In genomic region chr4:64598465-64598864, GRCm38 (mm10) we compare ENCODE assay signal across 16 mouse cellular contexts.
A peak's percentile ranks its signal among the peaks of the same experiment; 100 is the strongest.
DNase-seq lines count a peak whose midpoint lies in the region; ATAC-seq lines count a peak whose summit lies in the region.
"Had no signal": no experiment of that assay in that cellular context is flagged by ENCODE, and none has a peak within 500 bp of the region (broad histone marks: within the 10 kb centered on the region; RNA-seq: fewer than 3 reads in every experiment).

No protein-coding gene starts in this region.

- no peak overlapping the region for H3K9ac ChIP-seq in forebrain, embryonic 15.5 days (replicated peaks)
- H3K9ac ChIP-seq in forebrain, embryonic 12.5 days, result no peak overlapping the region
- H3K9ac ChIP-seq in lung, embryonic 16.5 days (ENCODE audit: low read length), result no peak overlapping the region
- H3K9ac ChIP-seq: limb, embryonic 12.5 days; liver, postnatal 0 days; midbrain, embryonic 12.5 days had no signal

- H3K27ac ChIP-seq in forebrain, embryonic 15.5 days (replicated peaks), result no peak overlapping the region
- no peak overlapping the region for H3K27ac ChIP-seq in forebrain, embryonic 12.5 days
- H3K27ac ChIP-seq in lung, embryonic 16.5 days (ENCODE audit: low read length), result no peak overlapping the region
- H3K27ac ChIP-seq: heart, adult 2 months; limb, embryonic 12.5 days; midbrain, embryonic 12.5 days had no signal

- H3K27me3 ChIP-seq in forebrain, embryonic 15.5 days, result 0 out of 2 replicates have a peak, but pooled peaks cover 5% of the 10 kb centered on the region
- H3K27me3 ChIP-seq in forebrain, embryonic 12.5 days, result no peaks in the 10 kb centered on the region
- H3K27me3 ChIP-seq in lung, embryonic 16.5 days (ENCODE audit: control insufficient read depth, insufficient read depth, low read depth, low read length), result no peaks in the 10 kb centered on the region
- H3K27me3 ChIP-seq: limb, embryonic 12.5 days; midbrain, embryonic 12.5 days had no signal

- no peak overlapping the region for H3K4me3 ChIP-seq in forebrain, embryonic 15.5 days
- H3K4me3 ChIP-seq in forebrain, embryonic 12.5 days (replicated peaks), result no peak overlapping the region
- no peak overlapping the region for H3K4me3 ChIP-seq in lung, embryonic 16.5 days (ENCODE audit: low read length)
- H3K4me3 ChIP-seq: heart, adult 2 months; limb, embryonic 12.5 days; midbrain, embryonic 12.5 days had no signal

- no peaks in the 10 kb centered on the region for H3K4me1 ChIP-seq in forebrain, embryonic 15.5 days
- no peaks in the 10 kb centered on the region for H3K4me1 ChIP-seq in forebrain, embryonic 12.5 days
- H3K4me1 ChIP-seq in lung, embryonic 16.5 days (replicated peaks; ENCODE audit: control insufficient read depth, insufficient read depth, low read length), result no peaks in the 10 kb centered on the region
- H3K4me1 ChIP-seq: limb, embryonic 12.5 days; midbrain, embryonic 12.5 days had no signal

- no peaks in the 10 kb centered on the region for H3K36me3 ChIP-seq in forebrain, embryonic 15.5 days
- no peaks in the 10 kb centered on the region for H3K36me3 ChIP-seq in forebrain, embryonic 12.5 days (replicated peaks)
- no peaks in the 10 kb centered on the region for H3K36me3 ChIP-seq in lung, embryonic 16.5 days (ENCODE audit: control insufficient read depth, insufficient read depth, low read length)
- H3K36me3 ChIP-seq: limb, embryonic 12.5 days; midbrain, embryonic 12.5 days had no signal

- DNase-seq in lung, postnatal 4 days, result no peak
- DNase-seq in layer of hippocampus, adult 18-20 months (ENCODE audit: low spot score in 2 of 2), result peak; percentile 13 to 56
- peak; percentile 3 for DNase-seq in right cerebral cortex, postnatal 14 days
- DNase-seq in cerebellum, adult 9-11 months, result no peak
- DNase-seq: adrenal gland, postnatal 25 days; cerebellum, adult 11 months; heart, adult 2 months; heart, postnatal 4 days; kidney, postnatal 25 days; liver, postnatal 0 days had no signal

- no peak overlapping the region for H3K4me2 ChIP-seq in forebrain, embryonic 15.5 days (replicated peaks)
- no peak overlapping the region for H3K4me2 ChIP-seq in forebrain, embryonic 12.5 days
- no peak overlapping the region for H3K4me2 ChIP-seq in lung, embryonic 16.5 days (ENCODE audit: low read depth, low read length)
- H3K4me2 ChIP-seq: limb, embryonic 12.5 days; midbrain, embryonic 12.5 days had no signal

- ATAC-seq in forebrain, embryonic 15.5 days (replicated peaks), result peak; percentile 94
- no peak for ATAC-seq in forebrain, embryonic 12.5 days (ENCODE audit: low FRiP score)
- peak; percentile 42 for ATAC-seq in lung, embryonic 16.5 days (ENCODE audit: low read depth)
- ATAC-seq in megakaryocyte-erythroid progenitor cell, adult 5-6 weeks (replicated peaks; ENCODE audit: low FRiP score, low TSS enrichment, poor library complexity, severe bottlenecking), result no peak
- ATAC-seq: liver, postnatal 0 days had no signal

- H3K9me3 ChIP-seq in forebrain, embryonic 15.5 days, result no peaks in the 10 kb centered on the region
- no peaks in the 10 kb centered on the region for H3K9me3 ChIP-seq in forebrain, embryonic 12.5 days
- H3K9me3 ChIP-seq in lung, embryonic 16.5 days (ENCODE audit: control insufficient read depth, low read length), result no peaks in the 10 kb centered on the region
- H3K9me3 ChIP-seq: limb, embryonic 12.5 days; midbrain, embryonic 12.5 days had no signal

Comparison
In these comparisons a context has a peak if more than half of its experiments do, and no peak if none do; other contexts are left out.
1. ATAC-seq: peak in forebrain, embryonic 15.5 days (single experiment) and lung, embryonic 16.5 days (single experiment); none in forebrain, embryonic 12.5 days (single experiment) and megakaryocyte-erythroid progenitor cell, adult 5-6 weeks (single experiment).
2. DNase-seq: peak in layer of hippocampus, adult 18-20 months (2 of 2) and right cerebral cortex, postnatal 14 days (single experiment); none in lung, postnatal 4 days (0 of 2) and cerebellum, adult 9-11 months (single experiment).